Mouse (Mus musculus): ENCODE measurements around the gene Man1a2.

GRCm38 (mm10) chr3:100559431-100559830 is 125.9 kb downstream of the Man1a2 start:
- TF ChIP-seq CTCF (IDR thresholded peaks at IDR 0.05; ENCODE audit: borderline replicate concordance, insufficient read depth, low read depth, low read length): no peak
- no peak for TF ChIP-seq POLR2A (IDR thresholded peaks at IDR 0.05; ENCODE audit: borderline replicate concordance, insufficient read depth, low read length)

Data from cerebellum, adult 2 months (tissue).